Mouse (Mus musculus) ES-Bruce4 (cell line): ENCODE measurements at regions not wholly inside any gene's neighbourhood (a gene's known extent, or its start where the extent isn't known, plus 50 kb on each side); places are given as distances from the start of the nearest gene placed in this dataset.

Experiments used
- CTCF ChIP-seq: IDR thresholded peaks from one replicate; pipeline ENCODE4 v1.8.1; 2011; ENCODE audit warnings: low read depth, low read length
- EP300 ChIP-seq: IDR thresholded peaks from 2 replicates; pipeline ENCODE4 v1.6.1; 2011; ENCODE audit warnings: low read depth, low read length; ENCODE audit not compliant: insufficient read depth
- POLR2A ChIP-seq: IDR thresholded peaks from one replicate; pipeline ENCODE4 v1.8.1; 2011; ENCODE audit warnings: low read length; ENCODE audit not compliant: insufficient read depth

DNA sequence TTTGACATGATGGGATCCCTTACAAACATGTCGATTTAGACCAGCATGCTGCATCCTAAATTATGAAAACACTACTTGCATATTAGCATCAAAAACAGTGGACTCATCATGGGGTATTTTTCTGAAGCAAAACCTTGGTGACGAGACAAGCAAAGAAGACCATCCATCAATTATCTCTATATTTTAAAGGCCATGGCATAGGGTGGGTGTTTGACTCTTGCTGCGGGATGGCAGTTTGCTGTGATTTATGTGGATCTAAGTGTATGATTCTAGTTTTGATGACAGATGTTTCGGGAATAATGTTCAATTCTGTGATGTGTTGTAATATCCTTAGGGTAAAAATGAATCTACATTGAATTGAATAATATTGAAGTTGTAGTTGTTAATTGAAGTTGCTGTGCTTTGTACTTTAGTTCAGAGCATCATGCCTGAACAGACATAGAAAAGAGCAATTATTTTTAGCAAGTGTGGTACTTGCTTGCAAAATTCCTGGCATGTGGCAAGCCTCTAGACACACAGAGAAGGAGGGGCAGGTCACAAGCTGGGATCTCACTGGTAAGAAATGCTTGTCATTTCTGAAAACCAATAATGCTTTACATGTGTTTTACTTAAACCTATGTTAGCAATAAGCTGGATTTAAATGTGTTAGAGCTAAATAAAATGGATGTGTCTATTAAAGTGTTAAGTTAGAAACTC lies 608.3 kb downstream of the Hace1 start:
- TF ChIP-seq POLR2A (no peak), CTCF (no peak), EP300 (no peak)
